Mouse (Mus musculus) lung, embryonic 16.5 days (tissue): Measurements from ENCODE around the gene Plxnc1. TPM values are rescaled to one million over a fixed set of nuclear protein-coding genes. Genes with fewer than 3 reads are reported as not detected.
A peak's percentile ranks its signal among the peaks of the same experiment; 100 is the strongest.

ENCODE experiments used
- ATAC-seq: fragments of 200-750 bp; cut with Nextera tagmentation; 2 replicates; pipeline ENCODE4 v1.8.0; 2017; ENCODE audit warnings: low read depth, mild to moderate bottlenecking, moderate library complexity
- H3K27ac ChIP-seq: fragments of 300-500 bp; sonication (generic); 2 replicates; pipeline ENCODE4 v1.5.1; 2014; ENCODE audit warnings: mild to moderate bottlenecking, control low read depth, low read length
- H3K27me3 ChIP-seq: fragments of 300-500 bp; sonication (generic); 2 replicates; pipeline ENCODE4 v1.6.1; 2014; ENCODE audit warnings: low read depth, low read length, mixed read lengths; ENCODE audit not compliant: control insufficient read depth, insufficient read depth
- H3K36me3 ChIP-seq: fragments of 300-500 bp; sonication (generic); 2 replicates; pipeline ENCODE4 v1.6.1; 2014; ENCODE audit warnings: low read length; ENCODE audit not compliant: control insufficient read depth, insufficient read depth
- H3K4me1 ChIP-seq: fragments of 300-500 bp; sonication (generic); replicated peaks from 2 replicates; pipeline ENCODE4 v1.6.1; 2014; ENCODE audit warnings: low read length, mixed read lengths; ENCODE audit not compliant: control insufficient read depth, insufficient read depth
- H3K4me2 ChIP-seq: fragments of 300-500 bp; sonication (generic); 2 replicates; pipeline ENCODE4 v1.6.1; 2014; ENCODE audit warnings: low read depth, low read length, control low read depth
- H3K4me3 ChIP-seq: fragments of 300-500 bp; sonication (generic); 2 replicates; pipeline ENCODE4 v1.5.1; 2014; ENCODE audit warnings: mild to moderate bottlenecking, low read length, control low read depth
- H3K9ac ChIP-seq: fragments of 300-500 bp; sonication (generic); 2 replicates; pipeline ENCODE4 v1.6.1; 2014; ENCODE audit warnings: low read length, control low read depth
- H3K9me3 ChIP-seq: fragments of 300-500 bp; sonication (generic); 2 replicates; pipeline ENCODE4 v1.6.1; 2016; ENCODE audit warnings: low read length; ENCODE audit not compliant: control insufficient read depth
- WGBS: fragments of 180-500 bp; shearing (Covaris S2); extraction: QIAGEN DNeasy Blood & Tissue Kit; methylation state at CpG from one replicate; pipeline ENCODE4 v1.1.7; 2014; 5-methylcytosine and 5-hydroxymethylcytosine counted together
- polyA plus RNA-seq: library from polyadenylated mRNA; unstranded; fragments of >200 nt; fragmentation: Nextera tagmentation; extraction: Ambion mirVana; gene quantifications from 2 replicates; pipeline ENCODE4 v1.2.1, GENCODE M21; 2015

The Plxnc1 gene
- polyA plus RNA-seq, 1 experiment from 2014 or later: 5.8 TPM

DNA sequence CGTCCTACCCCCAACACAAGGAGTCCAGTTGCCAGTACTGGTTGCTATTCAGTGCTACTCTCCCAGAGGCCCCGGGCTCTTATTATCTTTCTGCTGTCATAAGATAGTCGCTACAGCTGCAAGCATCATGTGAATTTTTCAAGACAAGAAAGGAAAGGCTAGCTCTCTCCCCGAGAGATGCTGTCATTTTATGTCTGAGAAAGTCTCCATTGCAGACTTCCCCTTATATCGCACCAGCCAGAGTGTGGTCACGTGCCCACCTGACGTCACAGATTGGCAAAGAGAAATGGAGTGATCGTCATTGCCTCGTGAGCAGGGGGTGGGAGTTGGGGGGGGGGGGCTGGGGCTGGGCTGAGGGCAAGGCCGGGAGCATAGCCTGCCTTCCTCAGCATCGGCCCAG is 16.6 kb upstream of the Plxnc1 start:
- Histone ChIP-seq H3K36me3 (no peaks in the 10 kb centered on the region), H3K4me1 (no peaks in the 10 kb centered on the region), H3K9me3 (no peaks in the 10 kb centered on the region), H3K9ac (no peak overlapping the region), H3K27ac (no peak overlapping the region), H3K27me3 (no peaks in the 10 kb centered on the region), H3K4me2 (no peak overlapping the region), H3K4me3 (no peak overlapping the region)
- no peak for ATAC-seq
- WGBS: 72% methylated on average over 10 of the region's 11 CpGs

DNA sequence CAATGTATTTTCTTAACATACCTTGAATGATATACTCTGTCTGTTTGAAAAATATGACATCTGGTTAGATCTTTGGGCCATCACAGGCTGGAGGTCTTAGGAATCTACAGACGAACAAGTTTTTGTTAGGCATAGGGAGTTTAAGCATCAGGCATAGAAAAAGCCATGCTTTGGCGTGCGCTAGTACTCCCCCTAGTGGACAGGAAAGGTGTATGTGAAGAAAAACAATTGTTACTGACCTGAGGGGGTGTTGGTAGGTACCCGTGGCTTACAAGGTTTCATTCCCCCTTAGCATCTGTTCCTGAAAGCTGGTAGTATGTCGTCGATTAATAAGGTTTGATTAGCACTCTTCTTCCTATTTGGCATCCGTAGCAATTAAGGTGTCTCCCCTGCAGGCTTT is 13.7 kb upstream of the Plxnc1 start:
- 11% methylated on average over 7 of the region's 7 CpGs for WGBS
- no peak overlapping the region for H3K4me2 ChIP-seq
- no peaks in the 10 kb centered on the region for H3K27me3 ChIP-seq
- H3K4me3 ChIP-seq: no peak overlapping the region
- no peaks in the 10 kb centered on the region for H3K36me3 ChIP-seq
- no peaks in the 10 kb centered on the region for H3K9me3 ChIP-seq
- H3K27ac ChIP-seq: no peak overlapping the region
- no peaks in the 10 kb centered on the region for H3K4me1 ChIP-seq
- ATAC-seq: no peak
- no peak overlapping the region for H3K9ac ChIP-seq

DNA sequence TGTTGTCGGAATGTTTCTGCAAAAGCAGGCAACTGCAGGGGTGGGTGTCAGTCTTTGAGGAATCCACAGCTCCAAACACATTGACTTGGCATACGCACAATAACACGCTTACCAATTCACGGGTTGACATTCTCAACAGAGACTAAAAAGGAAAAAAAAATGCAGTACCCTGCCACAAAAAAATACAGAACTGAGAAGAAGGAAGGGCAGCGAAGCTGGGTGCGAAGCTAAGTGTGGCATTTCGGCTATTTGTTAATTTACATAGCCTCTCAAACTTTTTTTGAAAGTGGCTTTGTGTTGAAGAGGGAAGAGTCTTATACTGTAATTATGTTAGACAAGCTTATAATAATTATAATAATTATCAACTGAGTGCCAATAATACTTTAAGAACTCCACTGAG is 13.1 kb upstream of the Plxnc1 start:
- Histone ChIP-seq H3K4me2 (no peak overlapping the region), H3K27me3 (no peaks in the 10 kb centered on the region), H3K4me3 (no peak overlapping the region), H3K9me3 (no peaks in the 10 kb centered on the region), H3K9ac (no peak overlapping the region), H3K4me1 (no peaks in the 10 kb centered on the region), H3K27ac (no peak overlapping the region), H3K36me3 (no peaks in the 10 kb centered on the region)
- ATAC-seq: no peak
- WGBS: 81% methylated on average over 7 of the region's 7 CpGs

DNA sequence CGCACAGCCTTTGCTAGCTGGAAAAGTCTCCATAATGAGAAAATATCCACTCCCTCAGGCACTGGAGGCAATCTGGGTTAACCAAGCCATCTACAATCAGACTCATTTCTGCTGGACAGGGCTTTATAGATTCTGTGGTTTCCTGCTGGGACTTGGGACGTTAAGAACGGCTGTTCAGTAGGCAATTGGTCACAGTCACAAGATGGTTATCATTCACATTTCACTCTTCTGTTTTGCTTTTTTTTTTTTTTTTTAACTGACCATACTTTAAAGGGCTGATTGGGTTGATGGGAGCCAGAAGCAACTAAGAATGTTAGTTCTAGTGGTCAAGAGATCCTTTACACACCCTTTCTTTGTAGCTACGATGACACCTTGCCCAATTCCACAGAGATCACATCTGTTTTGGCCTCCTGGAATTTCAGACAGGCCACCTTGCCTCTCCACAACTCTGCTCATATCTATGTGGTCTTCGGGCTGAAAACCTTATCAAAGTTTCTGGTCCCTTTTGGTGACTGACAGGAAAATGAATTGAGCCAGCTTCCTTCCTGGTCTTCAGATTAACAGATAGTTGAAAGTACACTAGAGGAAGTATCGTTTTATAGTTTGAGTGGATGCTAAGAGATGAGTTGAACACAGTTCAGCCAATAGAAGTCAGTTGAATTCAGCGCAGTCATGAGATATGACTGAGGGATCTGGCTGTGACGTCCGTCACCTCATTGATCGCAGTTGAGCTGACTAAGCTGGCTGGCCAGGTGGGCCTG is 3.5 kb upstream of the Plxnc1 start:
- Histone ChIP-seq H3K4me1 (peaks cover 8% of the 10 kb centered on the region), H3K9ac (no peak overlapping the region), H3K9me3 (no peaks in the 10 kb centered on the region), H3K4me2 (no peak overlapping the region), H3K27me3 (peaks cover 5% of the 10 kb centered on the region), H3K36me3 (no peaks in the 10 kb centered on the region), H3K4me3 (no peak overlapping the region), H3K27ac (no peak overlapping the region)
- no peak for ATAC-seq
- WGBS: 66% methylated on average over 10 of the region's 10 CpGs

DNA sequence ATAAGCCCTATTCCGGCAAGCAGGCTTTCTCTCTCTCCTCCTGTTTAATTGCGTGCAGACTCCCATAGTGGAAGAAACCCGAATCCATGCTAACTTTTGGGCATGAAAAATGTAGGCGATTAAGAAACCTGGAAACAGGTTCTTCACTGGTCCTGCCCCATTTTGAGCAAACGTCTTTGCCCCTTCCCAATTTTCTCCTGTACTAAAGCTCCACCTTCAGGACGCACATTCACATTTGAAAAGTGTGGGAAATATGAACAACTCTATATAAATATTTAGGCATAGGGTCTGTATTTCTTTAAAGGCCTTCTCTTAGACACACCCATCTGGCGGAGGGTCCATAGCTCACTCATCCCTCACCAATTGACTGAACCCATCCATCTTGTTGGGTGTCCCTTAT is 2.8 kb upstream of the Plxnc1 start:
- Histone ChIP-seq H3K4me1 (peaks cover 9% of the 10 kb centered on the region), H3K4me2 (no peak overlapping the region), H3K36me3 (no peaks in the 10 kb centered on the region), H3K27ac (no peak overlapping the region), H3K9me3 (no peaks in the 10 kb centered on the region), H3K27me3 (peaks cover 11% of the 10 kb centered on the region), H3K4me3 (no peak overlapping the region), H3K9ac (no peak overlapping the region)
- 39% methylated on average over 7 of the region's 7 CpGs for WGBS
- no peak for ATAC-seq

DNA sequence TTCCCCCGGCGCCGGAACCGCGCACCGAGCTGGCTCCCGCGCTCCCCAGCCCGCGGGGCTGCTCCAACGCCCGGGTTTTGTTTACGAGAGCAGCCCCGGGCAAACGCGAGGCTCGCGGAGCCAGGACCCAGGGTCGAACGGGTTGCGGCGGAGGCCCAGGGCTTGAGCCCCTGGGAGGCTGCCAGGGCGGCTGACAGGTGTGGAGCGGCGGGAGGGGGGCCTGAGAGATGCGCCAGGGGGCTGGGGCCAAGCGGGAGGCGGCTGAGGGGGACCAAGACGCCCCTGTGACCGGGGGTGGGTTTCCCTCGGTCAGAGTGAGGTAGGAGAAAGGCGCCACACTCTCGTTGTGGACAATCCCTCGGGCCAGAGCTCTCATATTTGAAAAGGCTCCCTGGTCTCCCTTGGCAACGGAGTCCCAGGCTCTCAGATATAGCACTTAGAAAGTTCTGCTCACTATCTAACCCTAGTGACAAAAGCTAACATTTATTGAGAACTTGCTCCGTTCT is 624 bp upstream of the Plxnc1 start:
- peak overlapping the region; percentile 100 for H3K4me2 ChIP-seq
- H3K4me3 ChIP-seq: peak overlapping the region; percentile 70
- H3K27ac ChIP-seq: peak overlapping the region; percentile 36; the same call in 1 of the 2 replicates
- no peaks in the 10 kb centered on the region for H3K36me3 ChIP-seq
- peaks cover 18% of the 10 kb centered on the region for H3K27me3 ChIP-seq
- H3K9ac ChIP-seq: peak overlapping the region; percentile 85
- H3K9me3 ChIP-seq: no peaks in the 10 kb centered on the region
- H3K4me1 ChIP-seq: peaks cover 17% of the 10 kb centered on the region
- ATAC-seq: peak; percentile 7; the same call in 1 of the 2 replicates
- WGBS: under 1% methylated on average over 35 of the region's 36 CpGs

DNA sequence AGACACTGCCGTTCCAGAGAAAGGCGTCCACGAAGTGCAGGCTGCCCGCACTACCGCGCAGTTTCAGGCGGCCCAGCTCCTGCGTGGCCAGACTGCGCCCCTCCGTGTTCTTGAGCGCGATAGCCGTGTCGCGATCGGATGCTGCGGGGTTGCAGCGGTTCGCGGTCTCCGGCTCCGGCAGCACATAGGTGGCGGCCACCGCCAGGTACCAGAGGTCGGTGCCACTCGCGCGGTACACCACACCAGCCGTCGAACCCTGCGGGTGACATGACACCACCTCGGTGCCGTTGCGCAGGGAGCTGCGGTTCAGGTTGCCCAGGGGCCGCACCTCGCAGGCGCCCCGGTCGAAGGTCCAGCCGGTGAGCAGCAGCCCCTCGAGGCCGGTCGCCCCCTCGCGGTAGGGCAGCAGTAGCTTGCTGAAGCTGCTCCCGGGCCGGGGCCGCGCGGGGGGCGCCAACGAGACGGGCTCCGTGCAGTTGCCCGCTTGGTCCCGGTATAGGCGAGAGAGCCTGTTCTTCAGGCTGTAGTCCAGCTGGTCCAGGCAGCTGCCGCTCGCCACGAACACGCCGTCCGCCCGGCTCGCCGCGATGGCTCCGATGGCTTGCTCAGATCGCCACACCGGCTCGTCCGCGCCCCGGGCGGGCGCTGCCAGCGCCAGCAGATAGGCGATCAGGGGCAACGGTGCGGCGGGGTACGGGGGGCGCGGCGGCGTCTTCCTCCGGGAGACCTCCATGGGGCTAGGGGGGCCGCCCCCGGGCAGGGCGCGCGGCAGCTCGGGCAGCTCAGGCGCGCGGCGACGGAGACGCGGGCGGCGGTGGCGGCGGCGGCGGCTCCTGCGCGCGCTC is 567 bp downstream of the Plxnc1 start:
- no peaks in the 10 kb centered on the region for H3K36me3 ChIP-seq
- peak overlapping the region; percentile 100 for H3K4me2 ChIP-seq
- ATAC-seq: peak; percentile 52
- H3K27ac ChIP-seq: peak overlapping the region; percentile 63
- peaks cover 18% of the 10 kb centered on the region for H3K27me3 ChIP-seq
- peak overlapping the region; percentile 85 for H3K9ac ChIP-seq
- H3K4me3 ChIP-seq: peak overlapping the region; percentile 70
- H3K4me1 ChIP-seq: peaks cover 17% of the 10 kb centered on the region
- no peaks in the 10 kb centered on the region for H3K9me3 ChIP-seq
- WGBS: 0% methylated on average over 86 of the region's 110 CpGs

DNA sequence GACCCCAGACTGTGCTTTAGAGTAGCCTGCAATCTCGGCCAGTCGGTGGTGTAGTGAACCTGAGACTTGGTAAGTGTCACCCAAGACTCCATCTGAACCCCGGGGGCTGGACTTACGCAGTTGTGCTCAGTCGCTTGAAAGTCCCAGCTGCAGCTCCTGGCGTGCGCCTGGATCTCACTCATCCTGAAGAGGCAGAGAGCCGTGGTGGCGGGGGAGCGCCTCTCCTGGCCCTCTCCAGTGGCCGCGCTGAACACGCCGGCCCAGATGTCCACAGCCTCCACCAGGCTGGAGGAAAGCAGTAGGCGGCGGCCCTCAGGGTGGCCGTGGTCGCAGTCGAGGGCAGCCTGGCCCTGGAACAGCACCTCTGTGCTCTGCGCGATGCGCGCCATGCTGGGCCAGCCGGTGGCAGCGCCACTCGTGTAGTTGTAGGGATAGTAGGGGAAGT is 1.2 kb downstream of the Plxnc1 start:
- peak overlapping the region; percentile 100 for H3K4me2 ChIP-seq
- peak overlapping the region; percentile 55 for H3K27ac ChIP-seq
- peak; percentile 34 for ATAC-seq
- peak overlapping the region; percentile 70 for H3K4me3 ChIP-seq
- H3K27me3 ChIP-seq: peaks cover 18% of the 10 kb centered on the region
- no peaks in the 10 kb centered on the region for H3K9me3 ChIP-seq
- peaks cover 17% of the 10 kb centered on the region for H3K4me1 ChIP-seq
- WGBS: under 1% methylated on average over 26 of the region's 26 CpGs
- H3K36me3 ChIP-seq: no peaks in the 10 kb centered on the region
- peak overlapping the region; percentile 85 for H3K9ac ChIP-seq

DNA sequence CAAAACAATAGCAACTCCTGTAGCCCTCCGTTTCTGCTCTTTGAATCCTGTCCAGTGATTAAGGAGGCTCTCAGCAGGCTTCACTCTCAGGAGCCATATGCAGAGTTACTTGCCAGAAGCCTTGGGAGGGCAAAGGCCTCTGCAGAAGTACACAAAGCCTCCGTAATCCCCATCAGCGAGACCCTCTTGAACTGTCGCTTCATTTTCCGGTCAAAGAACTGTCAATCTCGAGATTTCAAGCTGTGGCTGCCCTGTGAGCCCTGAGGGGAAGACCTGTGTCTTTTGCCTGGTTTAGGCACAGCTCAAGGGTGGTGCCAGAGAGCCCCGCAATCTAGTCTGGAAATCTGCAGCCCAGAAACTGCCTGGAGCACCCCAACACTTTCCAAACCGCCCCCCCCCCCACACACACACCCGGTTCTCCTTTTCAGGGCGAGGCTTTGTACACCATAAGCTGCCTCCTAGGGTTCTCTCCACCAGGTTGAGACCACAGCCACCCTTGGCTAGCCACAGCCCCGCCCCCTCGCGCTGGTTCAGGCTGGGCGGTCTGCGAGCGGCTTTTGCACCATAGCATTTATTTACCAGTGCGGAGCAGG is 2.1 kb downstream of the Plxnc1 start:
- H3K27me3 ChIP-seq: peaks cover 18% of the 10 kb centered on the region
- H3K9ac ChIP-seq: peak overlapping the region; percentile 85
- 0 out of 2 replicates have a peak, but pooled peaks have one; percentile 32 for ATAC-seq
- H3K27ac ChIP-seq: peak overlapping the region; percentile 45; the same call in 1 of the 2 replicates
- peaks cover 17% of the 10 kb centered on the region for H3K4me1 ChIP-seq
- peak overlapping the region; percentile 70 for H3K4me3 ChIP-seq
- no peaks in the 10 kb centered on the region for H3K36me3 ChIP-seq
- H3K9me3 ChIP-seq: no peaks in the 10 kb centered on the region
- 3% methylated on average over 17 of the region's 17 CpGs for WGBS
- H3K4me2 ChIP-seq: peak overlapping the region; percentile 100
